Mouse (Mus musculus) monocyte, adult 5-6 weeks (primary cell): ENCODE data around the gene Phex. TPM values are rescaled to one million over a fixed set of nuclear protein-coding genes. Genes with fewer than 3 reads are reported as not detected.

ENCODE experiments used
- total RNA-seq: library from RNA; stranded (forward); fragments of 200-1000, 200-491, 200-594 nt; gene quantifications from 3 replicates; pipeline ENCODE4 v1.2.3, GENCODE M21; 2017

Phex gene
- total RNA-seq, 1 experiment from 2014 or later: not detected

Other genes starting within 250 kb of the Phex start
- gene Sms, start 77.0 kb upstream of the Phex start, total RNA-seq: 54.5 to 62.7 TPM (median 58.7 TPM) in 3 replicates
- 0.86 to 7.4 TPM (median 4.1 TPM) in 3 replicates for gene Yy2, start 153.7 kb upstream of the Phex start, total RNA-seq
- 11.7 to 15.9 TPM (median 11.7 TPM) in 3 replicates for gene Mbtps2, start 183.4 kb upstream of the Phex start, total RNA-seq